Mouse (Mus musculus) kidney, embryonic 14.5 days (tissue): Measurements from ENCODE around the gene Ppp1r15b. TPM values are rescaled to one million over a fixed set of nuclear protein-coding genes. Genes with fewer than 3 reads are reported as not detected.
A peak's percentile ranks its signal among the peaks of the same experiment; 100 is the strongest.

Source experiments
- ATAC-seq: fragments of 200-750 bp; cut with Nextera tagmentation; 2 replicates; pipeline ENCODE4 v1.8.0; 2017; ENCODE audit warnings: moderate number of reproducible peaks, mild to moderate bottlenecking, moderate TSS enrichment, moderate library complexity; ENCODE audit not compliant: low FRiP score, low TSS enrichment
- H3K27ac ChIP-seq: fragments of 300-500 bp; sonication (generic); 2 replicates; pipeline ENCODE4 v1.5.1; 2014; ENCODE audit warnings: low read depth, mild to moderate bottlenecking, low read length, moderate library complexity, mixed read lengths
- H3K27me3 ChIP-seq: fragments of 300-500 bp; sonication (generic); 2 replicates; pipeline ENCODE4 v1.6.1; 2014; ENCODE audit warnings: mild to moderate bottlenecking, low read length; ENCODE audit not compliant: control insufficient read depth, insufficient read depth
- H3K36me3 ChIP-seq: fragments of 300-500 bp; sonication (generic); 2 replicates; pipeline ENCODE4 v1.6.1; 2014; ENCODE audit warnings: low read length, mixed read lengths; ENCODE audit not compliant: control insufficient read depth, insufficient read depth
- H3K4me1 ChIP-seq: fragments of 300-500 bp; sonication (generic); 2 replicates; pipeline ENCODE4 v1.6.1; 2014; ENCODE audit warnings: low read length, mixed read lengths; ENCODE audit not compliant: control insufficient read depth, insufficient read depth
- H3K4me2 ChIP-seq: fragments of 300-500 bp; sonication (generic); replicated peaks from 2 replicates; pipeline ENCODE4 v1.6.1; 2014; ENCODE audit warnings: low read depth, mild to moderate bottlenecking, low read length
- H3K4me3 ChIP-seq: fragments of 300-500 bp; sonication (generic); 2 replicates; pipeline ENCODE4 v1.5.1; 2014; ENCODE audit warnings: mild to moderate bottlenecking, low read length
- H3K9ac ChIP-seq: fragments of 300-500 bp; sonication (generic); 2 replicates; pipeline ENCODE4 v1.6.1; 2014; ENCODE audit warnings: low read depth, mild to moderate bottlenecking, low read length, moderate library complexity
- H3K9me3 ChIP-seq: fragments of 300-500 bp; sonication (generic); 2 replicates; pipeline ENCODE4 v1.6.1; 2016; ENCODE audit warnings: low read length; ENCODE audit not compliant: control insufficient read depth
- WGBS: fragments of 180-500 bp; shearing (Covaris S2); extraction: QIAGEN DNeasy Blood & Tissue Kit; methylation state at CpG from one replicate; pipeline ENCODE4 v1.1.7; 2014; 5-methylcytosine and 5-hydroxymethylcytosine counted together
- polyA plus RNA-seq: library from polyadenylated mRNA; unstranded; fragments of >200 nt; fragmentation: Nextera tagmentation; extraction: Ambion mirVana; gene quantifications from 2 replicates; pipeline ENCODE4 v1.2.1, GENCODE M21; 2014

Ppp1r15b gene
- polyA plus RNA-seq, 1 experiment from 2014 or later = 49.4 TPM

DNA sequence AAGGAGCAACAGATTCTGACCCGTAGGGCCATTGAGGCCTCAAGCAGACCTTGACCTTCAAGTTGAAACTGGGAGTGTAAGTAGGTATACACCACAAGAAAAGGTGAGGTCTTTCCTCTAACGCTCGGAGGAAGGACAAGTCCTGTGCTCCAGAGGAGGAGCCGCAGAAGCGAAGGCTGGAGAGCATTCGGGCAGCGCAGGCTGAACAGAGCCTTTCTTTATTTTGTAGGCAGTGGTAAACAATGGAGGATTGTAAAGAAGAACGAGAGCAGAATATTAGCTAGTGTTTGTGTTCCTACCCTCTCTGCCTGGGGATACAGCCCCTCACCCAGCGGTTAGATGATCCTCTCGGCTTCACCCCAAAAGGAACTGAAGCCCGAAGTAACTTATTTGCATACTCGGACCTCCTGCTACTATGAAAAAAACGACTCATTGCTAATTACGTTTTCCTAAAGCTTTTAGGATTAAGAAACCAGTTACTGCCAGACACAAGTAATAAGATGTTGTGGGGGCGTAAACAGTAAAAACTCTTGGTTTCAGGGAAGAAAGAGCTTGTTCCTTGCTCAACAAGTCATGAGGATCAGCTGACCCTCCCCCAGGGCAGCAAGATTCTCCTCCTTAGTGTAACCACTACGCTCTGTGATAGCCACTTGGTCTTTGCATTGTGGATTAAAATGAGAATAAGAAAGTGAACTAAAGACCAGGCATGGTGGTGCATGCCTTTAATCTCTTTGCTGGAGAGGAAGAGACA, 1.3 kb upstream of the Ppp1r15b start:
- no peak overlapping the region for H3K4me2 ChIP-seq
- no peak for ATAC-seq
- H3K27me3 ChIP-seq = no peaks in the 10 kb centered on the region
- peaks cover 14% of the 10 kb centered on the region; the same call in 1 of the 2 replicates for H3K4me1 ChIP-seq
- no peak overlapping the region; the same call in 1 of the 2 replicates for H3K9ac ChIP-seq
- H3K27ac ChIP-seq = peak overlapping the region; percentile 83; the same call in 1 of the 2 replicates
- peaks cover 4% of the 10 kb centered on the region; the same call in 1 of the 2 replicates for H3K36me3 ChIP-seq
- no peak overlapping the region for H3K4me3 ChIP-seq
- 39% methylated on average over 16 of the region's 16 CpGs for WGBS
- no peaks in the 10 kb centered on the region for H3K9me3 ChIP-seq

GRCm38 (mm10) chr1:133131561-133131905, 590 bp downstream of the Ppp1r15b start:
- peaks cover 14% of the 10 kb centered on the region; the same call in 1 of the 2 replicates for H3K36me3 ChIP-seq
- H3K27ac ChIP-seq = peak overlapping the region; percentile 92
- peaks cover 19% of the 10 kb centered on the region for H3K4me1 ChIP-seq
- peak overlapping the region; percentile 96 for H3K4me3 ChIP-seq
- no peaks in the 10 kb centered on the region for H3K9me3 ChIP-seq
- under 1% methylated on average over 33 of the region's 35 CpGs for WGBS
- H3K9ac ChIP-seq = peak overlapping the region; percentile 97
- peak overlapping the region; percentile 97 for H3K4me2 ChIP-seq
- H3K27me3 ChIP-seq = no peaks in the 10 kb centered on the region
- no peak for ATAC-seq

GRCm38 (mm10) chr1:133131936-133132335, 993 bp downstream of the Ppp1r15b start:
- Histone ChIP-seq H3K4me1 (peaks cover 19% of the 10 kb centered on the region), H3K9ac (peak overlapping the region; percentile 97), H3K36me3 (peaks cover 18% of the 10 kb centered on the region; the same call in 1 of the 2 replicates), H3K4me3 (peak overlapping the region; percentile 96), H3K4me2 (peak overlapping the region; percentile 97), H3K27ac (peak overlapping the region; percentile 92), H3K27me3 (no peaks in the 10 kb centered on the region), H3K9me3 (no peaks in the 10 kb centered on the region)
- no peak for ATAC-seq
- 0% methylated on average over 11 of the region's 11 CpGs for WGBS

DNA sequence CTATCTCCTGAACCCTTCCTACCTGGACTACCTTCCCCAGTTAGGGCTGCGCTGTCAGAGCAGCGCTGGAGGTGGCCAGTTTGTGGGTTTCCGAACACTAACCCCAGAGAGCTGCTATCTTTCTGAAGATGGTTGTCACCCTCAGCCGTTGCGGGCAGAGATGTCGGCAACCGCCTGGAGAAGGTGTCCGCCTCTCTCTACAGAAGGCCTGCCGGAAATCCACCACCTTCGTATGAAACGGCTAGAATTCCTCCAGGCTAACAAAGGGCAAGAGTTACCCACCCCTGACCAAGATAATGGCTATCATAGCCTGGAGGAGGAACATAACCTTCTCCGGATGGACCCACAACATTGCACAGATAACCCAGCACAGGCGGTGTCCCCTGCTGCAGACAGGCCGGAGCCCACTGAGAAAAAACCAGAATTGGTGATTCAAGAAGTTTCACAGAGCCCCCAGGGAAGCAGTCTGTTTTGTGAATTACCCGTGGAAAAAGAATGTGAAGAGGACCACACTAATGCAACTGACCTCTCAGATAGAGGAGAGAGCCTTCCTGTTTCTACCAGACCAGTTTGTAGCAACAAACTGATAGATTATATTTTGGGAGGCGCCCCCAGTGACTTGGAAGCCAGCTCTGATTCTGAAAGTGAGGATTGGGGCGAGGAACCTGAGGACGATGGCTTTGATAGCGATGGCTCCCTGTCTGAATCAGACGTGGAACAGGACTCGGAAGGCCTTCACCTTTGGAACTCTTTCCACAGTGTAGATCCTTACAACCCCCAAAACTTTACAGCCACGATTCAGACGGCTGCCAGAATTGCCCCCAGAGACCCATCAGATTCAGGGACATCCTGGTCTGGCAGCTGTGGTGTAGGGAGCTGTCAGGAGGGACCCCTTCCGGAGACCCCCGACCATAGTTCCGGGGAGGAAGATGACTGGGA, 1.7 kb downstream of the Ppp1r15b start:
- no peaks in the 10 kb centered on the region for H3K27me3 ChIP-seq
- H3K4me3 ChIP-seq = peak overlapping the region; percentile 96
- ATAC-seq = no peak
- peak overlapping the region; percentile 97 for H3K4me2 ChIP-seq
- peak overlapping the region; percentile 97 for H3K9ac ChIP-seq
- H3K4me1 ChIP-seq = peaks cover 19% of the 10 kb centered on the region
- H3K36me3 ChIP-seq = peaks cover 25% of the 10 kb centered on the region
- 10% methylated on average over 26 of the region's 26 CpGs for WGBS
- H3K9me3 ChIP-seq = no peaks in the 10 kb centered on the region
- no peak overlapping the region; the same call in 1 of the 2 replicates for H3K27ac ChIP-seq

DNA sequence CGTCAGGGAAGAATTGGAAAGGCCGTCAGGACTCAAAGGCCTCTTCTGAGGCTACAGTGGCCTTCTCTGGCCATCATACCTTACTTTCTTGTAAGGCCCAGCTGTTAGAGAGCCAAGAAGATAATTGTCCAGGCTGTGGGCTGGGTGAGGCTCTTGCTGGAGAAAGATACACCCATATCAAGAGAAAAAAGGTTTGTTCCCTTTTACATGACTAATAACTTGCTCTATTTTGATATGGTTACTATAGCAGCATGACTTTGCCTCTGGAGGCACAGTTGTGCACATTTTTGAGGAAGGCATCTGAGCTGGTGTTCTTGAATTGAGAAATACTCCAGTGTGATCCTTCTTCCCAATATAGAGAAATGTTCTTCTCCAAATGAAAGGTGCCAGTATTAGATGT, 2.5 kb downstream of the Ppp1r15b start:
- Histone ChIP-seq H3K27me3 (no peaks in the 10 kb centered on the region), H3K4me1 (peaks cover 19% of the 10 kb centered on the region), H3K27ac (no peak overlapping the region), H3K9ac (peak overlapping the region; percentile 97), H3K4me3 (peak overlapping the region; percentile 96), H3K4me2 (peak overlapping the region; percentile 97), H3K9me3 (no peaks in the 10 kb centered on the region), H3K36me3 (peaks cover 33% of the 10 kb centered on the region)
- WGBS = 4% methylated on average over 2 of the region's 2 CpGs
- ATAC-seq = no peak

DNA sequence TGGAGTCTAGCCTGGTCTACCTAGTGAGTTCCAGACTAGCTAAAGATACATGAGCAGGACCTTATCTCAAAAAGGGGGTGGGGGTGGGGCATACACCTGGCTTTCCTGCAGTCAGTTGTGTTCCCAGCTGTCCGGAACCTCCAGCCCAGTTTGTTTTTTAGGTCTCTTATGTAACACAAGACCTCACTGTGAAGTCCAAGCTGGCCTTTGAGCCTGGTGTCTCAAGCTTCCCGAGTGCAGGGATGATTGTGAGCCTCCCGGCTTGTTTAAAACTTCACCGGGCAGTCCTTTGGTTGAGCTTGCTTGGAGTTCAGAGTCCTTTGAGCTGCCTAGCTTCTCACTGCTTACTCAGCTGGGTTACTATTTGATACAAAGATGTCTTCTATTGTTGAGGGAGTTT, 3.1 kb downstream of the Ppp1r15b start:
- peak overlapping the region; percentile 97 for H3K4me2 ChIP-seq
- ATAC-seq = no peak
- H3K36me3 ChIP-seq = peaks cover 39% of the 10 kb centered on the region
- H3K9ac ChIP-seq = peak overlapping the region; percentile 97
- no peak overlapping the region for H3K27ac ChIP-seq
- no peaks in the 10 kb centered on the region for H3K27me3 ChIP-seq
- H3K9me3 ChIP-seq = no peaks in the 10 kb centered on the region
- H3K4me3 ChIP-seq = peak overlapping the region; percentile 96
- WGBS = 7% methylated on average over 4 of the region's 4 CpGs
- H3K4me1 ChIP-seq = peaks cover 19% of the 10 kb centered on the region

- no peak for ATAC-seq
- Histone ChIP-seq H3K36me3 (peaks cover 45% of the 10 kb centered on the region), H3K9ac (peak overlapping the region; percentile 97; the same call in 1 of the 2 replicates), H3K27me3 (no peaks in the 10 kb centered on the region), H3K4me3 (peak overlapping the region; percentile 96), H3K4me2 (peak overlapping the region; percentile 97), H3K4me1 (peaks cover 17% of the 10 kb centered on the region), H3K27ac (no peak overlapping the region), H3K9me3 (no peaks in the 10 kb centered on the region)
- WGBS = 18% methylated on average over 4 of the region's 4 CpGs
These were observed 3.9 kb downstream of the Ppp1r15b start for GRCm38 (mm10) chr1:133134881-133135280.

DNA sequence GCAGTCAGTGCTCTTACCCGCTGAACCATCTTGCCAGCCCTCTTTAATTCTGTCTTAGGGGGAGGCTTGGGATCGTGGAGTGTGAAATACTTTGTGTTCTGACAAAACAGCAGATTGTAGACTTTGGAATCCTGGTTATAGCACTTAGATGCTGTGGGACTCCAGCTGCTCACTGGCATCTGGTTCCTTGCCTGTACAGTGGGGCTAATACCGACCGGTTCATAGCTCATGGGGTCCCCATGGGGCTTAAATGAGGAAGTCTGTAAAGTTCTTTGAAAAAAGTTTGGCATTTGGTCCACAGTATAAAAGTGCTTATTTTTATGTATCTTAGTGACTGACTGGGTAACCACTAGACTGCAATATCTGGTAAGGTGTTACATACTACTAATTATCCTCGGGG, 4.9 kb downstream of the Ppp1r15b start:
- H3K9ac ChIP-seq = no peak overlapping the region

More for the DNA sequence above, 4.9 kb downstream of the Ppp1r15b start:
- Histone ChIP-seq H3K36me3 (peaks cover 53% of the 10 kb centered on the region), H3K4me1 (peaks cover 10% of the 10 kb centered on the region), H3K9me3 (no peaks in the 10 kb centered on the region), H3K4me2 (peak overlapping the region; percentile 97), H3K27me3 (no peaks in the 10 kb centered on the region), H3K27ac (no peak overlapping the region), H3K4me3 (peak overlapping the region; percentile 96; the same call in 1 of the 2 replicates)
- WGBS = 64% methylated on average over 5 of the region's 5 CpGs
- no peak for ATAC-seq
